Mouse (Mus musculus) heart, postnatal 0 days (tissue): ENCODE data around the gene Nfia.

Source experiments
- CTCF ChIP-seq: IDR thresholded peaks from 2 replicates; pipeline ENCODE4 v1.5.1; 2016; ENCODE audit warnings: antibody characterized with exemption, control low read depth, low read depth
- EP300 ChIP-seq: IDR thresholded peaks from 2 replicates; pipeline ENCODE4 v1.6.1; 2016; ENCODE audit warnings: antibody characterized with exemption, low read depth

DNA sequence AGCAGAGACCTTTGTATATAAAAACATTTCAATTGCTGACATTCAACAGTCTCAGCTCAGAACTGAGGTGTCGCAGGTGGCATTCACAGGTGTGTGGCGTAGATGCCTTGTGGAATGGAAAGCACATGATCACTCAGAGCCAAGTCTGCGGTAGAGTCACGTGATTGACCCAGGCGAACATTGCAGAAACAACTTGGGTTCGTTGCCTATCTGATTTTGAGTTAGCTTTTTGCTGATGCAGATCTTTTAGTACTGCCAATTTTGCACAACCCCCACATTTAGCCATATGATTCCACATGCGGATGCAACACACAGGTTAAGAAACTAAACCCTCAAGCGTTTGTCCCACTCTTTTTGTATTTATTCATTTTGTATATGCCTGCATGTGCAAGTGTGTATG is 272.1 kb downstream of the Nfia start:
- TF ChIP-seq CTCF (no peak), EP300 (no peak)
